Mouse (Mus musculus): ENCODE data around the gene Hras. TPM values are rescaled to one million over a fixed set of nuclear protein-coding genes. Genes with fewer than 3 reads are reported as not detected.

The Hras gene
- polyA plus RNA-seq, 1 experiment = 29.0 TPM

- DNase-seq (ENCODE audit: low read depth in 1 of 2, low spot score in 2 of 2) = no peak
- no peaks in the 10 kb centered on the region for H3K36me3 ChIP-seq (ENCODE audit: control insufficient read depth, insufficient read depth, low read length)
- no peaks in the 10 kb centered on the region for H3K4me1 ChIP-seq (ENCODE audit: control insufficient read depth, insufficient read depth, insufficient read length)
- no peak overlapping the region for H3K4me3 ChIP-seq (ENCODE audit: extremely low read depth, insufficient read depth, insufficient read length)
- no peaks in the 10 kb centered on the region for H3K27me3 ChIP-seq (ENCODE audit: control insufficient read depth, insufficient read depth, low read length)
- no peak for TF ChIP-seq POLR2A (IDR thresholded peaks at IDR 0.05; ENCODE audit: low read depth, low read length)
- TF ChIP-seq CTCF (IDR thresholded peaks at IDR 0.05; ENCODE audit: extremely low read depth, insufficient read depth, insufficient read length, insufficient replicate concordance) = no peak
- WGBS = 89% methylated on average over 18 of the region's 18 CpGs
- H3K27ac ChIP-seq (ENCODE audit: insufficient read depth, low read length) = no peak overlapping the region
Observed at GRCm38 (mm10) chr7:141206182-141206937, 12.6 kb upstream of the Hras start.

DNA sequence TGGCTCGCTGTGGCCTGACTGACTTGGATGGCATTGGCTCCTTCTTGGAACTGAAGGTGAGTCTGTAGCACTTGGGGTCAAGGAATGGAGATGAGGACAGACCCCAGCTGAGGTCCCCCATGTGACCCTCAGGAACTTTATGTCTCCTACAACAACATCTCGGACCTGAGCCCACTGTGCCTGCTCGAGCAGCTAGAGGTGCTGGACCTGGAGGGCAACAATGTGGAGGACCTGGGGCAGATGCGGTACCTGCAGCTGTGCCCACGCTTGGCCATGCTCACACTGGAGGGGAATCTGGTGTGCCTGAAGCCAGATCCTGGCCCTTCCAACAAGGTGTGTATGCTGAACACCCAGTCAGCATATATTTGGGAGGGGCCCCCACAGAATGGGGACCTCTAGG lies 11.7 kb upstream of the Hras start:
- Histone ChIP-seq H3K4me3 (ENCODE audit: extremely low read depth, insufficient read depth, insufficient read length) (no peak overlapping the region), H3K27ac (ENCODE audit: insufficient read depth, low read length) (no peak overlapping the region), H3K4me1 (ENCODE audit: control insufficient read depth, insufficient read depth, insufficient read length) (no peaks in the 10 kb centered on the region), H3K36me3 (ENCODE audit: control insufficient read depth, insufficient read depth, low read length) (no peaks in the 10 kb centered on the region), H3K27me3 (ENCODE audit: control insufficient read depth, insufficient read depth, low read length) (no peaks in the 10 kb centered on the region)
- DNase-seq (ENCODE audit: low read depth in 1 of 2, low spot score in 2 of 2) = no peak
- 96% methylated on average over 5 of the region's 5 CpGs for WGBS
- no peak for TF ChIP-seq POLR2A (IDR thresholded peaks at IDR 0.05; ENCODE audit: low read depth, low read length)
- no peak for TF ChIP-seq CTCF (IDR thresholded peaks at IDR 0.05; ENCODE audit: extremely low read depth, insufficient read depth, insufficient read length, insufficient replicate concordance)

DNA sequence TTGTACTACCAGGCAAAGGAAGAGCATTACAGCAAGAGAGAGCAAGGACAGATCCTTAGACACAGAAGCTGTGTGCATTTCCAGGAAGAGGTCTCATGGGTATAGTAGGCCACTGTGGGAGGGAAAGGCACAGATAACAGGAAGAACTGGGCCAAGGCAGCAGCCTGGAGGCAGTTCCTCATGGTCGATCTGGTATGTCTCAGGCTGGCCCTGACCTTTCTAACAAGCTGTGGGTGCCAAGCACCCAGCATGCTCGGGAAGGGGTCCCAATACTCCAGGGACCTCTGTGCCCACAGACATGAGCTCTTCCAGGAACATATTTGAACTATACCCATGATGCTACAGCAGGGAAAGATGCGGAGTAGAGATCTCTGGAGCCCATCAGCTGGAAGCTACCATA lies 10.7 kb upstream of the Hras start:
- WGBS = 43% methylated on average over 3 of the region's 3 CpGs
- no peaks in the 10 kb centered on the region for H3K27me3 ChIP-seq (ENCODE audit: control insufficient read depth, insufficient read depth, low read length)
- no peaks in the 10 kb centered on the region for H3K4me1 ChIP-seq (ENCODE audit: control insufficient read depth, insufficient read depth, insufficient read length)
- DNase-seq (ENCODE audit: low read depth in 1 of 2, low spot score in 2 of 2) = no peak
- no peak overlapping the region for H3K4me3 ChIP-seq (ENCODE audit: extremely low read depth, insufficient read depth, insufficient read length)
- no peaks in the 10 kb centered on the region for H3K36me3 ChIP-seq (ENCODE audit: control insufficient read depth, insufficient read depth, low read length)
- no peak overlapping the region for H3K27ac ChIP-seq (ENCODE audit: insufficient read depth, low read length)
- no peak for TF ChIP-seq POLR2A (IDR thresholded peaks at IDR 0.05; ENCODE audit: low read depth, low read length)
- no peak for TF ChIP-seq CTCF (IDR thresholded peaks at IDR 0.05; ENCODE audit: extremely low read depth, insufficient read depth, insufficient read length, insufficient replicate concordance)

GRCm38 (mm10) chr7:141198121-141198520 lies 4.3 kb upstream of the Hras start:
- H3K27ac ChIP-seq (ENCODE audit: insufficient read depth, low read length) = no peak overlapping the region
- no peak for DNase-seq (ENCODE audit: low read depth in 1 of 2, low spot score in 2 of 2)
- H3K27me3 ChIP-seq (ENCODE audit: control insufficient read depth, insufficient read depth, low read length) = no peaks in the 10 kb centered on the region
- H3K36me3 ChIP-seq (ENCODE audit: control insufficient read depth, insufficient read depth, low read length) = no peaks in the 10 kb centered on the region
- TF ChIP-seq POLR2A (IDR thresholded peaks at IDR 0.05; ENCODE audit: low read depth, low read length) (no peak), CTCF (IDR thresholded peaks at IDR 0.05; ENCODE audit: extremely low read depth, insufficient read depth, insufficient read length, insufficient replicate concordance) (no peak)
- WGBS = 98% methylated on average over 4 of the region's 4 CpGs
- H3K4me3 ChIP-seq (ENCODE audit: extremely low read depth, insufficient read depth, insufficient read length) = no peak overlapping the region
- H3K4me1 ChIP-seq (ENCODE audit: control insufficient read depth, insufficient read depth, insufficient read length) = peaks cover 6% of the 10 kb centered on the region; the same call in 1 of the 2 replicates

DNA sequence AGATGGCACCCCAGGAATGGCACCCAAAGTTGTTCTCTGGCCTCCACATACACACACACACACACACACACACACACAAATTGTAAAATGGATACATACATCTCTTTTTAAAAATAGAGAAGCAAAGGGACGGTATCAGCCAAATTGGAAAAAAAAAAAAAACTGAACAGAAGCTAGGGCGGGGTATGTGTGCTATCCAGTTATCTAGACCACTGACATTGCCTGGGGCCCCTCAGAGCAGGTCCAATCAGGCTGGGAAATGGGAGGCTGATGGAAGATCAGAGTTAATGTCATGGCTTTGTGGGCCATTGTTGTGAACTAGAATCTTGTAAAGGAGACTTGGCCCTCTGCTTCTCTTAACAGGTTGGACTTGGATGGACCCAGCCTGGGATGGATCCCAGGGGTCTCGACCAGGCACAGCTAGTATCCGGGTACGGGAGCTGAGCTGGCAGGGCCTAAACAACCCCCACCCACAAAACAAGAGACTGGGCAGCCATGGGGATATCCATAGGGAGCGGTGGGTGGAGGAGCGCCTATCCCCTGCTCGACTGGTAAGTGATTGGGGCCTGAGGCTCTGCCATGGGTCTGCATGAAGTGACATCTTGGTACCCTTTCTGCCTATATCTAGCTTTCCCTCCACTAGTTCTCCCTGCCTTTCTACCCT lies 2.9 kb upstream of the Hras start:
- DNase-seq (ENCODE audit: low read depth in 1 of 2, low spot score in 2 of 2) = no peak
- 90% methylated on average over 8 of the region's 8 CpGs for WGBS
- H3K27me3 ChIP-seq (ENCODE audit: control insufficient read depth, insufficient read depth, low read length) = no peaks in the 10 kb centered on the region
- H3K4me3 ChIP-seq (ENCODE audit: extremely low read depth, insufficient read depth, insufficient read length) = no peak overlapping the region
- TF ChIP-seq POLR2A (IDR thresholded peaks at IDR 0.05; ENCODE audit: low read depth, low read length) = no peak
- TF ChIP-seq CTCF (IDR thresholded peaks at IDR 0.05; ENCODE audit: extremely low read depth, insufficient read depth, insufficient read length, insufficient replicate concordance) = no peak
- peaks cover 9% of the 10 kb centered on the region; the same call in 1 of the 2 replicates for H3K4me1 ChIP-seq (ENCODE audit: control insufficient read depth, insufficient read depth, insufficient read length)
- no peak overlapping the region for H3K27ac ChIP-seq (ENCODE audit: insufficient read depth, low read length)
- peaks cover 5% of the 10 kb centered on the region; the same call in 1 of the 2 replicates for H3K36me3 ChIP-seq (ENCODE audit: control insufficient read depth, insufficient read depth, low read length)

- WGBS = 97% methylated on average over 2 of the region's 2 CpGs
- Histone ChIP-seq H3K36me3 (ENCODE audit: control insufficient read depth, insufficient read depth, low read length) (peaks cover 9% of the 10 kb centered on the region), H3K27me3 (ENCODE audit: control insufficient read depth, insufficient read depth, low read length) (no peaks in the 10 kb centered on the region), H3K4me3 (ENCODE audit: extremely low read depth, insufficient read depth, insufficient read length) (no peak overlapping the region), H3K4me1 (ENCODE audit: control insufficient read depth, insufficient read depth, insufficient read length) (peaks cover 9% of the 10 kb centered on the region; the same call in 1 of the 2 replicates), H3K27ac (ENCODE audit: insufficient read depth, low read length) (no peak overlapping the region)
- TF ChIP-seq POLR2A (IDR thresholded peaks at IDR 0.05; ENCODE audit: low read depth, low read length) = no peak
- no peak for TF ChIP-seq CTCF (IDR thresholded peaks at IDR 0.05; ENCODE audit: extremely low read depth, insufficient read depth, insufficient read length, insufficient replicate concordance)
- no peak for DNase-seq (ENCODE audit: low read depth in 1 of 2, low spot score in 2 of 2)
Observed at GRCm38 (mm10) chr7:141195754-141196153, 1.9 kb upstream of the Hras start.

- peak overlapping the region; percentile 87 for H3K27ac ChIP-seq (ENCODE audit: insufficient read depth, low read length)
- peak overlapping the region; percentile 79 for H3K4me3 ChIP-seq (ENCODE audit: extremely low read depth, insufficient read depth, insufficient read length)
- under 1% methylated on average over 28 of the region's 28 CpGs for WGBS
- peaks cover 16% of the 10 kb centered on the region for H3K36me3 ChIP-seq (ENCODE audit: control insufficient read depth, insufficient read depth, low read length)
- peak; percentile 88 to 98 for DNase-seq (ENCODE audit: low read depth in 1 of 2, low spot score in 2 of 2)
- H3K4me1 ChIP-seq (ENCODE audit: control insufficient read depth, insufficient read depth, insufficient read length) = peaks cover 9% of the 10 kb centered on the region; the same call in 1 of the 2 replicates
- TF ChIP-seq CTCF (IDR thresholded peaks at IDR 0.05; ENCODE audit: extremely low read depth, insufficient read depth, insufficient read length, insufficient replicate concordance) (no peak), POLR2A (IDR thresholded peaks at IDR 0.05; ENCODE audit: low read depth, low read length) (peak; percentile 17; the same call in 1 of the 2 replicates)
- no peaks in the 10 kb centered on the region for H3K27me3 ChIP-seq (ENCODE audit: control insufficient read depth, insufficient read depth, low read length)
Observed at GRCm38 (mm10) chr7:141194830-141195229, 1.0 kb upstream of the Hras start.
